Mouse (Mus musculus) lung, postnatal 4 days (tissue): ENCODE data around the gene Btbd3.

ENCODE experiments used
- DNase-seq, 2 experiments: peaks; one replicate each; pipeline ENCODE4 v3.0.0; 2021

Btbd3 gene

GRCm38 (mm10) chr2:138551516-138551915 is 295.2 kb downstream of the Btbd3 start:
- DNase-seq, result peak in 1 of 2 experiments; percentile 25

- no peak for DNase-seq
Observed at GRCm38 (mm10) chr2:138555106-138555862, 298.9 kb downstream of the Btbd3 start.

GRCm38 (mm10) chr2:138585930-138586329 is 329.6 kb downstream of the Btbd3 start:
- no peak for DNase-seq

- no peak for DNase-seq
Observed at GRCm38 (mm10) chr2:138587335-138587734, 331.0 kb downstream of the Btbd3 start.

GRCm38 (mm10) chr2:138587795-138588545 is 331.6 kb downstream of the Btbd3 start:
- DNase-seq, result no peak

- DNase-seq, result no peak
Observed at GRCm38 (mm10) chr2:138589105-138589504, 332.7 kb downstream of the Btbd3 start.

- no peak for DNase-seq
Observed at GRCm38 (mm10) chr2:138590307-138590706, 333.9 kb downstream of the Btbd3 start.

- no peak for DNase-seq
Observed at GRCm38 (mm10) chr2:138612361-138612760, 356.0 kb downstream of the Btbd3 start.

GRCm38 (mm10) chr2:138617501-138617900 is 361.1 kb downstream of the Btbd3 start:
- no peak for DNase-seq
